Mouse (Mus musculus) mouse trophoblast stem cell (cell line): Measurements from ENCODE around the gene Eapp.

Experiments
- in situ Hi-C, 2 experiments: fragments of 300-500 bp; cut with MseI, MboI; formaldehyde crosslinking; loops; 2 replicates in 1 of 2; 3 replicates in 1 of 2; pipeline ENCODE4 v1.15.1; 2025

Gene Eapp

GRCm38 (mm10) chr12:54637033-54637432, 58.7 kb downstream of the Eapp start:
- in situ Hi-C loops, result no loop called here

GRCm38 (mm10) chr12:54632141-54632540, 63.6 kb downstream of the Eapp start:
- in situ Hi-C loops, result no loop called here

DNA sequence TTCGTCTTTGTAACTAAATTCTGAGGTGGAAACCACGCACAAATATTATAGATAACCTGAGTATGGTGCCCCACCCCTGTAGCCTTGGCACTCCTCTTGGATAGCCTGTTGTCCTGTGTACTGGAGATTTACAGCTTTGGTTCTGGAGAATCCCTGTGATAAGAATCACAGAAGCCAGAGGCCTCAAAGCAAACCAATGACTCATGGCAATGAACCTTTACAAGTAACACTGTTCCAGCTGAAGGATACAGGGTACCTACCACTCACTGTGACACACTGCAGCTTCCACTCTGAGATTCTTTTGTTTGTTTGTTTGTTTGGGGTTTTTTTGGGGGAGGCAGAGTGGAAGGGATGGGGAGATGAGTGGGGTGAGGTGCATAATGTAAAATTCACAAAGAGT, 73.8 kb downstream of the Eapp start:
- in situ Hi-C loops, result no loop called here
